Mouse (Mus musculus) olfactory bulb, adult 2 months (tissue): ENCODE results near the gene Trem3.

Experiments
- CTCF ChIP-seq: fragments of 200-500 bp; IDR thresholded peaks from 2 replicates; pipeline ENCODE4 v1.5.1; 2012; ENCODE audit warnings: low read depth, mild to moderate bottlenecking, low read length, moderate library complexity; ENCODE audit not compliant: insufficient read depth
- POLR2A ChIP-seq: fragments of 200-500 bp; IDR thresholded peaks from 2 replicates; pipeline ENCODE4 v1.6.1; 2012; ENCODE audit warnings: mild to moderate bottlenecking, low read depth, low read length, moderate library complexity; ENCODE audit not compliant: insufficient read depth

DNA sequence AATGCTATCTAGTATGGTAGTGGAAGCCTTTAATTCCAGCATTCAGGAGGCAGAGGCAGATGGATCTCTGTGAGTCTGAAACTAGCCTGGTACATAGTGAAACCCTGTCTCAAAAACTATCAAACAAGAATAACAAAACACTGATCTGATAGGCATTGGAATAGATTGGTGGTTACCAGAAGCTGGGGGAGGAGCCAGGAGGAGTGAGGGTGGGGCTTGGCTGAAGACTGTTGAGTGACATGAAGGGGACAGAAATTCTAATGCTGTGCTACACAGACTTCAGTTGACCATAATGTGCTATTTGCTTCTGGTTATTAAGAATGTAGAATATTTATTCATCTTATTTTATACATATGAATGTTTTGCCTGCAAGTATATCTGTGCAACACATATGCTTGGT lies 20.7 kb downstream of the Trem3 start:
- TF ChIP-seq CTCF, result no peak
- TF ChIP-seq POLR2A, result no peak
